Mouse (Mus musculus): ENCODE data around the gene Fabp1. TPM values are rescaled to one million over a fixed set of nuclear protein-coding genes. Genes with fewer than 3 reads are reported as not detected.

Gene Fabp1
- total and polyA plus RNA-seq, 3 experiments = not detected

DNA sequence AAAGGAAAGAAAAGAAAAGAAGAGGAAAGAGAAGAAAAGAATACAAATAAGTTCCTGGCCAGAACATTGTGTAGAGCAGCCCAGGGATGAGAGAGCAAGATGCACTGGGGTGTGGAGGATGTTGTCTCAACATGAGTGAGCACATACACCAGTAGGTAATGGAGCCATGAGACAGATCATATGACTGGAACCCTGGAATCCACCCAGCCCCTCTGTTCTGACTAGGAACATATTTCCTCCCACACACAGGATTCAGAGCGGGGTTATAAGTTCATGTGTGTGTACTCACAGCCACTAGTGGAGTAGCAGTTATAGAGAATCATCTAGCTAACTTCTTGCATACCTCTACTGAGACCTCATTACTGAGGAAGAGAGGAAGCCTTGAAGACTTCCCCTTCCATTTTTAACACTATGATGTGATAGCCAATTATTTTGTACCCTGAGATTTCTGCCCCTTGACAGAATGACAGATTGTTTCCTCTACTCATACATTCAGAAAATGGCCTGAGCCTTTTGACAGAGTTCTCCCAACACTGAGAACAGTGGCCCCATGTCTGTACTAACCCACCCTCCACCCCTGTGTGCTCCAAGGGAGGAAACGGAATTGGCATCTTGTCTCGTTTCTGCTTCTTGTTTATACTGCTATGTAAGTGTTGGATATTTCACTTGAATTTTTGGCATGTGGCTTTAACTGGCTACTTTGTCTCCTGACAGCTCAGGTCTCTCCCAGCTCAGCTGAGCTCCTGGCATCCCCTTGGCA, 24.7 kb downstream of the Fabp1 start:
- no peak overlapping the region for H3K4me3 ChIP-seq (ENCODE audit: low read depth, low read length)
- H3K36me3 ChIP-seq (replicated peaks) = no peaks in the 10 kb centered on the region
- peaks cover 23% of the 10 kb centered on the region for H3K27me3 ChIP-seq (ENCODE audit: insufficient read depth, low read length)
- no peak for TF ChIP-seq GATA2 (IDR thresholded peaks at IDR 0.05; ENCODE audit: borderline replicate concordance, low read depth, low read length)
- TF ChIP-seq POLR2AphosphoS5 (IDR thresholded peaks at IDR 0.05; ENCODE audit: insufficient replicate concordance, low read depth, low read length) = no peak
- TF ChIP-seq GATA1 (IDR thresholded peaks at IDR 0.05; ENCODE audit: borderline replicate concordance, low read length) = no peak
- no peaks in the 10 kb centered on the region for H3K4me1 ChIP-seq (ENCODE audit: insufficient read depth, low read depth, low read length)
- ATAC-seq (ENCODE audit: extremely low read depth, insufficient number of reproducible peaks, low FRiP score, poor library complexity, severe bottlenecking) (no peak), DNase-seq (ENCODE audit: low spot score) (no peak)
- no peaks in the 10 kb centered on the region for H3K9me3 ChIP-seq (replicated peaks)

DNA sequence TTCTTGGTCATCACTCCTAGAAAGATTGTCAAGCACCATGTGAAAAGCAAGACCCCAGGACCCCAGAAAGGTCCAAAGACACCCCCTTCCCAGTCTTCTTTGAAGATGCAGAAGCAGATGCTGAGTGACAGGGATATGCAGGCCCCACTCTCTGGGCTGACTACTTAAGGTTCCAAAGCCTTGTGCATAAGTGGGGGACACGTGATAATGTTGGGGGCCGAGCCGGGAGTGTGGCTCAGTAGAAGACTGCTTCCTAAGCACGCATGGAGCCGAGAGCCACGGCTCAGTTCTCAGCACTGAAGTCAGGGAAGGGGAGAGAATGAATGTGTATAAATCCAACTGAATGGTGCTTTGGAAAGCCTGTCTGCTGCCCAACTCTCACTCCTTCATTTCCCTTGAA, 26.9 kb downstream of the Fabp1 start:
- TF ChIP-seq TAL1 (conservative IDR thresholded peaks at IDR 0.05; ENCODE audit: low read depth, low read length) = no peak
- no peaks in the 10 kb centered on the region for H3K4me1 ChIP-seq (ENCODE audit: insufficient read depth, low read depth, low read length)
- ATAC-seq (ENCODE audit: extremely low read depth, insufficient number of reproducible peaks, low FRiP score, poor library complexity, severe bottlenecking) = no peak

GRCm38 (mm10) chr6:71227157-71227770, 27.6 kb downstream of the Fabp1 start:
- ATAC-seq (ENCODE audit: extremely low read depth, insufficient number of reproducible peaks, low FRiP score, poor library complexity, severe bottlenecking) = no peak
- Histone ChIP-seq H3K4me1 (ENCODE audit: insufficient read depth, low read depth, low read length) (no peaks in the 10 kb centered on the region), H3K36me3 (replicated peaks) (no peaks in the 10 kb centered on the region), H3K27me3 (ENCODE audit: insufficient read depth, low read length) (peaks cover 23% of the 10 kb centered on the region), H3K9me3 (replicated peaks) (no peaks in the 10 kb centered on the region), H3K4me3 (ENCODE audit: low read depth, low read length) (no peak overlapping the region)
- no peak for DNase-seq (ENCODE audit: low spot score)
- TF ChIP-seq TAL1 (conservative IDR thresholded peaks at IDR 0.05; ENCODE audit: low read depth, low read length) (no peak), POLR2AphosphoS5 (IDR thresholded peaks at IDR 0.05; ENCODE audit: insufficient replicate concordance, low read depth, low read length) (no peak), GATA2 (IDR thresholded peaks at IDR 0.05; ENCODE audit: borderline replicate concordance, low read depth, low read length) (no peak), GATA1 (IDR thresholded peaks at IDR 0.05; ENCODE audit: borderline replicate concordance, low read length) (no peak)

More for the DNA sequence above, 26.9 kb downstream of the Fabp1 start:
- no peak for DNase-seq (ENCODE audit: low spot score)
- Histone ChIP-seq H3K4me3 (ENCODE audit: low read depth, low read length) (no peak overlapping the region), H3K9me3 (replicated peaks) (no peaks in the 10 kb centered on the region), H3K27me3 (ENCODE audit: insufficient read depth, low read length) (peaks cover 23% of the 10 kb centered on the region), H3K36me3 (replicated peaks) (no peaks in the 10 kb centered on the region)

- no peaks in the 10 kb centered on the region for H3K36me3 ChIP-seq (replicated peaks)
- H3K4me3 ChIP-seq (ENCODE audit: low read depth, low read length) = no peak overlapping the region
- no peaks in the 10 kb centered on the region for H3K9me3 ChIP-seq (replicated peaks)
- no peak for DNase-seq (ENCODE audit: low spot score)
- no peak for ATAC-seq (ENCODE audit: extremely low read depth, insufficient number of reproducible peaks, low FRiP score, poor library complexity, severe bottlenecking)
- H3K27me3 ChIP-seq (ENCODE audit: insufficient read depth, low read length) = peaks cover 18% of the 10 kb centered on the region
- H3K4me1 ChIP-seq (ENCODE audit: insufficient read depth, low read depth, low read length) = no peaks in the 10 kb centered on the region
- TF ChIP-seq POLR2AphosphoS5 (IDR thresholded peaks at IDR 0.05; ENCODE audit: insufficient replicate concordance, low read depth, low read length) = no peak
- no peak for TF ChIP-seq TAL1 (conservative IDR thresholded peaks at IDR 0.05; ENCODE audit: low read depth, low read length)
- no peak for TF ChIP-seq GATA2 (IDR thresholded peaks at IDR 0.05; ENCODE audit: borderline replicate concordance, low read depth, low read length)
- no peak for TF ChIP-seq GATA1 (IDR thresholded peaks at IDR 0.05; ENCODE audit: borderline replicate concordance, low read length)
- no peak for TF ChIP-seq CTCF (IDR thresholded peaks at IDR 0.05; ENCODE audit: low read depth, low read length)
Observed at GRCm38 (mm10) chr6:71235121-71235520, 35.5 kb downstream of the Fabp1 start.

DNA sequence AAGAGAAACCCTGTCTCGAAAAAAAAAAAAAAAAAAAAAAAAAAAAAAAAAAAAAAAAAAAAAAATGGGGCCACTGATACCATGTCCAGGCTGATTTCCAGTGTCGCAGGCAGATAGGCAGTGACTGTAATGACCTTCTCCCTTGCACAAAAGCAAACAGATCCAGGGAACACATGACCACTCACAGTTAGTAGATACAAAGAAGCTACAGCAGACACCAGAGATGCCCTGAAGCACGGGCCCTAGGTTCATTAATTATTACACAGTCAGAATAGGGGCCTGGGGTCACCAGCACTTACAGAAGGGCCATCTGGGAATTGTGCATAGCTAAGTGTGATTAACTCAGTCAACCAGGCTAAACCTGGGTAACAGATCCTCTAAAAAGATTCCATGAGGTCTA, 36.3 kb downstream of the Fabp1 start:
- TF ChIP-seq GATA1 (IDR thresholded peaks at IDR 0.05; ENCODE audit: borderline replicate concordance, low read length) = no peak
- no peak for TF ChIP-seq POLR2AphosphoS5 (IDR thresholded peaks at IDR 0.05; ENCODE audit: insufficient replicate concordance, low read depth, low read length)
- TF ChIP-seq TAL1 (conservative IDR thresholded peaks at IDR 0.05; ENCODE audit: low read depth, low read length) = no peak
- no peak for TF ChIP-seq GATA2 (IDR thresholded peaks at IDR 0.05; ENCODE audit: borderline replicate concordance, low read depth, low read length)
- TF ChIP-seq CTCF (IDR thresholded peaks at IDR 0.05; ENCODE audit: low read depth, low read length) = no peak
- DNase-seq (ENCODE audit: low spot score) (no peak), ATAC-seq (ENCODE audit: extremely low read depth, insufficient number of reproducible peaks, low FRiP score, poor library complexity, severe bottlenecking) (no peak)
- Histone ChIP-seq H3K27me3 (ENCODE audit: insufficient read depth, low read length) (peaks cover 18% of the 10 kb centered on the region), H3K4me3 (ENCODE audit: low read depth, low read length) (no peak overlapping the region), H3K36me3 (replicated peaks) (no peaks in the 10 kb centered on the region), H3K9me3 (replicated peaks) (no peaks in the 10 kb centered on the region), H3K4me1 (ENCODE audit: insufficient read depth, low read depth, low read length) (no peaks in the 10 kb centered on the region)

- no peak for DNase-seq (ENCODE audit: low spot score)
- H3K4me3 ChIP-seq (ENCODE audit: low read depth, low read length) = no peak overlapping the region
- no peak for ATAC-seq (ENCODE audit: extremely low read depth, insufficient number of reproducible peaks, low FRiP score, poor library complexity, severe bottlenecking)
Observed at GRCm38 (mm10) chr6:71236506-71236905, 36.9 kb downstream of the Fabp1 start.

More at GRCm38 (mm10) chr6:71236506-71236905, 36.9 kb downstream of the Fabp1 start:
- H3K4me1 ChIP-seq (ENCODE audit: insufficient read depth, low read depth, low read length) = no peaks in the 10 kb centered on the region
- H3K27me3 ChIP-seq (ENCODE audit: insufficient read depth, low read length) = peaks cover 18% of the 10 kb centered on the region
- no peaks in the 10 kb centered on the region for H3K36me3 ChIP-seq (replicated peaks)
- H3K9me3 ChIP-seq (replicated peaks) = no peaks in the 10 kb centered on the region
- TF ChIP-seq TAL1 (conservative IDR thresholded peaks at IDR 0.05; ENCODE audit: low read depth, low read length) (no peak), CTCF (IDR thresholded peaks at IDR 0.05; ENCODE audit: low read depth, low read length) (no peak), GATA1 (IDR thresholded peaks at IDR 0.05; ENCODE audit: borderline replicate concordance, low read length) (no peak), GATA2 (IDR thresholded peaks at IDR 0.05; ENCODE audit: borderline replicate concordance, low read depth, low read length) (no peak), POLR2AphosphoS5 (IDR thresholded peaks at IDR 0.05; ENCODE audit: insufficient replicate concordance, low read depth, low read length) (no peak)

Data from G1E (cell line).